Mouse (Mus musculus) hindbrain, embryonic 11.5 days (tissue): ENCODE results near the gene Cdk9. TPM values are rescaled to one million over a fixed set of nuclear protein-coding genes. Genes with fewer than 3 reads are reported as not detected.
A peak's percentile ranks its signal among the peaks of the same experiment; 100 is the strongest.

ENCODE experiments used
- ATAC-seq: fragments of 200-750 bp; cut with Nextera tagmentation; 2 replicates; pipeline ENCODE4 v1.8.0; 2017; ENCODE audit warnings: mild to moderate bottlenecking, moderate TSS enrichment, moderate library complexity; ENCODE audit not compliant: low FRiP score
- DNase-seq: peaks from one replicate; pipeline ENCODE4 v3.0.0-alpha.2; 2015; ENCODE audit warnings: low spot score
- H3K27ac ChIP-seq: fragments of 300-500 bp; sonication (generic); 2 replicates; pipeline ENCODE4 v1.5.1; 2014; ENCODE audit warnings: mild to moderate bottlenecking, low read depth, low read length
- H3K27me3 ChIP-seq: fragments of 300-500 bp; sonication (generic); 2 replicates; pipeline ENCODE4 v1.6.1; 2014; ENCODE audit warnings: mild to moderate bottlenecking, low read length, moderate library complexity, mixed read lengths; ENCODE audit not compliant: control insufficient read depth, insufficient read depth
- H3K36me3 ChIP-seq: fragments of 300-500 bp; sonication (generic); 2 replicates; pipeline ENCODE4 v1.6.1; 2014; ENCODE audit warnings: mild to moderate bottlenecking, low read length, moderate library complexity, mixed read lengths; ENCODE audit not compliant: control insufficient read depth, insufficient read depth
- H3K4me1 ChIP-seq: fragments of 300-500 bp; sonication (generic); replicated peaks from 2 replicates; pipeline ENCODE4 v1.6.1; 2014; ENCODE audit warnings: low read length, mixed read lengths; ENCODE audit not compliant: control insufficient read depth, insufficient read depth
- H3K4me2 ChIP-seq: fragments of 300-500 bp; sonication (generic); replicated peaks from 2 replicates; pipeline ENCODE4 v1.6.1; 2014; ENCODE audit warnings: mild to moderate bottlenecking, low read depth, low read length
- H3K4me3 ChIP-seq: fragments of 300-500 bp; sonication (generic); 2 replicates; pipeline ENCODE4 v1.5.1; 2014; ENCODE audit warnings: low read depth, low read length
- H3K9ac ChIP-seq: fragments of 300-500 bp; sonication (generic); 2 replicates; pipeline ENCODE4 v1.6.1; 2014; ENCODE audit warnings: low read depth, low read length
- H3K9me3 ChIP-seq: fragments of 300-500 bp; sonication (generic); 2 replicates; pipeline ENCODE4 v1.6.1; 2016; ENCODE audit warnings: low read length; ENCODE audit not compliant: control insufficient read depth
- WGBS: fragments of 180-500 bp; shearing (Covaris S2); extraction: QIAGEN DNeasy Blood & Tissue Kit; methylation state at CpG from one replicate; pipeline ENCODE4 v1.1.7; 2014; 5-methylcytosine and 5-hydroxymethylcytosine counted together
- microRNA counts: library from miRNA; unstranded; fragments of <30 nt; microRNA quantifications from one replicate; lab custom pipeline; 2015
- polyA plus RNA-seq: library from polyadenylated mRNA; unstranded; fragments of >200 nt; fragmentation: Nextera tagmentation; extraction: Ambion mirVana; gene quantifications from 2 replicates; pipeline ENCODE4 v1.2.1, GENCODE M21; 2014

Cdk9 gene
- polyA plus RNA-seq, 1 experiment from 2014 or later: 77.3 TPM

- no peak overlapping the region for H3K4me2 ChIP-seq
- H3K4me1 ChIP-seq: no peaks in the 10 kb centered on the region
- ATAC-seq: no peak
- no peak overlapping the region for H3K27ac ChIP-seq
- no peak overlapping the region for H3K9ac ChIP-seq
- no peaks in the 10 kb centered on the region for H3K27me3 ChIP-seq
- no peak overlapping the region for H3K4me3 ChIP-seq
- no peak for DNase-seq
- H3K36me3 ChIP-seq: no peaks in the 10 kb centered on the region
- 80% methylated on average over 2 of the region's 2 CpGs for WGBS
- no peaks in the 10 kb centered on the region for H3K9me3 ChIP-seq
Observed at GRCm38 (mm10) chr2:32658873-32659272, 54.0 kb downstream of the Cdk9 start.

- H3K27ac ChIP-seq: peak overlapping the region; percentile 37; the same call in 1 of the 2 replicates
- H3K36me3 ChIP-seq: no peaks in the 10 kb centered on the region
- H3K4me2 ChIP-seq: no peak overlapping the region
- DNase-seq (peak; percentile 42), ATAC-seq (no peak)
- 71% methylated on average over 12 of the region's 12 CpGs for WGBS
- H3K9me3 ChIP-seq: no peaks in the 10 kb centered on the region
- no peak overlapping the region for H3K9ac ChIP-seq
- H3K4me3 ChIP-seq: no peak overlapping the region
- H3K27me3 ChIP-seq: no peaks in the 10 kb centered on the region
- no peaks in the 10 kb centered on the region for H3K4me1 ChIP-seq
Observed at GRCm38 (mm10) chr2:32655826-32656225, 57.0 kb downstream of the Cdk9 start.

MicroRNAs within 50 kb of the gene (microRNA counts, 519-probe panel; counts per million panel counts)
- microRNA mmu-miR-2861 (lab: Ali Mortazavi, UCI): not detected

Other genes starting within 250 kb of the Cdk9 start
- gene Fam102a, start 177.7 kb downstream of the Cdk9 start, polyA plus RNA-seq: 9.0 and 9.2 TPM in 2 replicates
- gene Dpm2, start 142.2 kb downstream of the Cdk9 start, polyA plus RNA-seq: 115 and 125 TPM in 2 replicates
- gene Pip5kl1, start 138.3 kb downstream of the Cdk9 start, polyA plus RNA-seq: 2.1 and 2.6 TPM in 2 replicates
- 0.37 and 0.42 TPM in 2 replicates for gene 9430097D07Rik, start 137.4 kb downstream of the Cdk9 start, polyA plus RNA-seq
- gene St6galnac4, start 126.0 kb downstream of the Cdk9 start, polyA plus RNA-seq: 12.9 and 13.4 TPM in 2 replicates
- 3.2 and 5.0 TPM in 2 replicates for gene St6galnac6, start 113.4 kb downstream of the Cdk9 start, polyA plus RNA-seq
- gene Ak1, start 91.3 kb downstream of the Cdk9 start, polyA plus RNA-seq: 23.4 and 23.9 TPM in 2 replicates
- 18.1 and 23.1 TPM in 2 replicates for gene Eng, start 66.5 kb downstream of the Cdk9 start, polyA plus RNA-seq
- gene Fpgs, start 8.9 kb downstream of the Cdk9 start, polyA plus RNA-seq: 11.2 and 13.6 TPM in 2 replicates
- gene Sh2d3c, start 8.0 kb upstream of the Cdk9 start, polyA plus RNA-seq: 25.9 and 27.6 TPM in 2 replicates
- 2.3 and 3.0 TPM in 2 replicates for gene 6330409D20Rik, start 27.9 kb upstream of the Cdk9 start, polyA plus RNA-seq
- gene Tor2a, start 44.2 kb upstream of the Cdk9 start, polyA plus RNA-seq: 53.1 and 53.5 TPM in 2 replicates
- gene Ttc16, start 62.6 kb upstream of the Cdk9 start, polyA plus RNA-seq: 0.22 and 0.34 TPM in 2 replicates
- 4.2 and 4.3 TPM in 2 replicates for gene Ptrh1, start 62.7 kb upstream of the Cdk9 start, polyA plus RNA-seq
- 0.80 and 0.98 TPM in 2 replicates for gene Cfap157, start 71.4 kb upstream of the Cdk9 start, polyA plus RNA-seq
- 62.8 and 64.7 TPM in 2 replicates for gene Stxbp1, start 134.2 kb upstream of the Cdk9 start, polyA plus RNA-seq
- gene Fam129b, start 163.0 kb upstream of the Cdk9 start, polyA plus RNA-seq: 11.6 and 13.1 TPM in 2 replicates
- 129 and 134 TPM in 2 replicates for gene Rpl12, start 248.5 kb upstream of the Cdk9 start, polyA plus RNA-seq
- gene Lrsam1, start 248.5 kb upstream of the Cdk9 start, polyA plus RNA-seq: 8.0 and 8.7 TPM in 2 replicates